Mouse (Mus musculus) liver, adult 2 months (tissue): Measurements from ENCODE around the gene Rbbp9. TPM values are rescaled to one million over a fixed set of nuclear protein-coding genes. Genes with fewer than 3 reads are reported as not detected.

Source experiments
- DNase-seq: peaks from one replicate; pipeline ENCODE4 v3.0.0-alpha.2; 2011; ENCODE audit warnings: low read depth, low spot score; ENCODE audit errors: extremely low read depth
- H3K27ac ChIP-seq: fragments of 200-500 bp; replicated peaks from 2 replicates; pipeline ENCODE4 v1.5.1; 2012; ENCODE audit warnings: low read depth, mild to moderate bottlenecking, control low read depth, inconsistent platforms, low read length; ENCODE audit not compliant: insufficient read depth
- H3K27me3 ChIP-seq: fragments of 200-500 bp; 2 replicates; pipeline ENCODE4 v1.6.1; 2012; ENCODE audit warnings: mild to moderate bottlenecking, moderate library complexity, low read length, inconsistent platforms; ENCODE audit not compliant: control insufficient read depth, insufficient read depth
- H3K36me3 ChIP-seq: fragments of 200-500 bp; 2 replicates; pipeline ENCODE4 v1.6.1; 2012; ENCODE audit warnings: low read length, inconsistent platforms; ENCODE audit not compliant: control insufficient read depth, insufficient read depth
- H3K4me1 ChIP-seq: fragments of 200-500 bp; 2 replicates; pipeline ENCODE4 v1.6.1; 2011; ENCODE audit warnings: low read length; ENCODE audit not compliant: control insufficient read depth, insufficient read depth
- H3K4me3 ChIP-seq: fragments of 200-500 bp; 2 replicates; pipeline ENCODE4 v1.5.1; 2011; ENCODE audit warnings: low read depth, mild to moderate bottlenecking, control low read depth, low read length, moderate library complexity; ENCODE audit not compliant: insufficient read depth
- H3K79me2 ChIP-seq: fragments of 200-500 bp; 2 replicates; pipeline ENCODE4 v1.6.1; 2012; ENCODE audit warnings: inconsistent platforms, mild to moderate bottlenecking, low read length, moderate library complexity; ENCODE audit not compliant: control insufficient read depth, insufficient read depth
- H3K9ac ChIP-seq: fragments of 200-500 bp; 2 replicates; pipeline ENCODE4 v1.6.1; 2012; ENCODE audit warnings: low read depth, mild to moderate bottlenecking, control low read depth, inconsistent platforms, low read length
- CTCF ChIP-seq: fragments of 200-500 bp; IDR thresholded peaks from 2 replicates; pipeline ENCODE4 v1.5.1; 2011; ENCODE audit warnings: low read depth, low read length, control low read depth
- POLR2A ChIP-seq: fragments of 200-500 bp; IDR thresholded peaks from 2 replicates; pipeline ENCODE4 v1.6.1; 2011; ENCODE audit warnings: low read length, control low read depth; ENCODE audit not compliant: insufficient read depth; ENCODE audit errors: extremely low read depth
- WGBS: fragments of 180-500 bp; shearing (Covaris S2); methylation state at CpG from one replicate; pipeline ENCODE4 v1.1.7; 2018; 5-methylcytosine and 5-hydroxymethylcytosine counted together
- polyA plus RNA-seq: library from polyadenylated mRNA; depleted of rRNA; stranded (reverse); fragments of >200 nt; gene quantifications from 2 replicates; pipeline ENCODE4 v1.2.3, GENCODE M21; 2012
- total RNA-seq: library from RNA; depleted of rRNA; stranded (reverse); fragments of >200 nt; gene quantifications from 2 replicates; pipeline ENCODE4 v1.2.3, GENCODE M21; 2014

Gene Rbbp9
- total and polyA plus RNA-seq, 2 experiments = 7.1 to 17.1 TPM

DNA sequence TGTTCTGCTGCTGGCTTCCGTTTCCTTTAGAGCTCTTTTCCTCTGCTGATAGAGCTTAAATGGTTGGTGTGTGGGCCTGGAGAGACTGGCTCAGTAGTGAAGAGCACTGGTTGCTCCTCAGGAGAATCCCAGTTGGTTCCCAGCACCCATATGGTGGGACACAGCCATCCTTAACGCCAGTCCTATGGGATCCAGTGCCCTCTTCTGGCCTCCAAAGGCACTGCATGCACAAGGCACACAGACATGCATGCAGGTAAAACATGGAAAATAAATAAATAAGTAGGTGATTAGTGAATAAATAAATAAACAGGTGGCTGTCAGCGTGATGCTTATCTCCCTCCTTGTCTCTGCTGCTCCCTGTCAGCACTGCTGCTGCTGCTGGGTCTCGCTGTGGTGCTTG, 38.1 kb upstream of the Rbbp9 start:
- WGBS = 82% methylated on average over 4 of the region's 4 CpGs
- H3K9ac ChIP-seq = no peak overlapping the region
- H3K4me1 ChIP-seq = no peaks in the 10 kb centered on the region
- no peak overlapping the region for H3K4me3 ChIP-seq
- no peak overlapping the region for H3K27ac ChIP-seq
- peaks cover 39% of the 10 kb centered on the region for H3K36me3 ChIP-seq
- no peak for DNase-seq
- H3K27me3 ChIP-seq = no peaks in the 10 kb centered on the region
- H3K79me2 ChIP-seq = no peaks in the 10 kb centered on the region
- TF ChIP-seq CTCF = peak; percentile 64
- TF ChIP-seq POLR2A = no peak

DNA sequence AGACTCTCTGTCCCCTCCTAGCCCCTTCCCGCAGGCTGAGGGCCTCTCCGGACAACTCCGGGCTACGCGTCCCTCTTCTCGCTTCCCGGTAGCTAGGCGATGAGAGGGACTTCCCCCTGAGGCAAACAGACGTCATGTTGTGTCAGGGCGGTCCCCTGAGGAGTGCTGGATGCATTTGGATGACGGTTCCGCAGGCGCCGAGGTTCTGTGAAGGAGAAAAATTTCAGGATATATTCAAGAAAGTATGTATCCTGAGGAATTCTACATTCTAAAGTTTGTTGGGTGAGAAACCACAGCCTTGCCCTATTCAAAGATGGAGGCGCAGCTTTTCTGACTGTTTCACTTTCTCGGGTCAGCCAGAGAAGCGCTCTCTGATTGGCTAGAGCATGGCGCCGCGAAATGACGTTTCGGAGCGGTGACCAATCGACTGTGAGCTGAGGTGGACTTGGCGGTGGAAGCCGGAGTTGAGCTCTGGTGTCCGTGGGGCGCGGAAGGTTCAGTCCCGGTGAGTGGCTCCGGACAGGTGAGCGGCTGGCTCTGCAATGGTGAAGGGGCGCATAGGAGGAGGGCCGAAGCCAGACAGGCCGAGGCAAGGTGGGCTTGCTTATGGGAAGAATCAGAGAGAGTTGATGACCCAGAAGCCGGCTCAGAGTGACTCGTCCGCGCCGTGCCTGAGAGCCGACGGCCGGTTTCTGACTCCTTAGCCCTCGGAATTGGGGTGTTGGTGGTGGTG, 5.3 kb upstream of the Rbbp9 start, which contains the start of gene Sec23b:
Gene Sec23b (plus strand): TSS at position 410 of the 733 bp plus-strand sequence.
- H3K79me2 ChIP-seq = peaks cover 3% of the 10 kb centered on the region; the same call in 1 of the 2 replicates
- peaks cover 4% of the 10 kb centered on the region; the same call in 1 of the 2 replicates for H3K36me3 ChIP-seq
- no peaks in the 10 kb centered on the region for H3K27me3 ChIP-seq
- H3K27ac ChIP-seq = peak within 1 kb of the TSS; percentile 82
- H3K4me1 ChIP-seq = no peaks in the 10 kb centered on the region; the same call in 1 of the 2 replicates
- peak within 1 kb of the TSS; percentile 86 for H3K9ac ChIP-seq
- H3K4me3 ChIP-seq = peak within 1 kb of the TSS; percentile 92
- peak; percentile 92 for DNase-seq
- WGBS = under 1% methylated on average over 44 of the region's 44 CpGs
- TF ChIP-seq POLR2A = peak; percentile 78
- TF ChIP-seq CTCF = no peak

DNA sequence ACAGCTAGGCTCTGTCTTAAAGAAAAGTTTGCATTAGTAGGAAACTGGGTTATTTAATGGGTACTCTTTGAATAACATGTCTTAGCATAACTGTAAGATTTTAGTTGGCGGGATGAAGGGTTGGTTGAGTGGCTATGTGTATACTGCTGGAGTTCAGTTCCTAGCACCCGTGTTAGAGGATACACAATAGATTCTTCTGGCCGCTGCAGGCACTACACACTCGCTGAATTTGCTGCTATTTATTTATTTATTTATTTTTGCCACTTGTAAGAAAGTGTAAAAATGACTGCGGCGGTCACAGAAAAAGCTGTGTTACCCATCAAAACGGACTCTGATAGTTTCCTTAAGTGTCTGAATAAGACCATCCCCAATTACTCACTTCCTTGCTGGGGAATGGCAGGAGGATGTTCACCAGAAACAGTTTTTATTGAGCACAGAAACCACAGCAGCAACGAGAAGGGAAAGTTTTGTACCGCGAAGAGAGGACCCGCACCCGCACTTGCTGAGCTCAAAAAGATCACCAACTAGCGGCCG, 4.7 kb upstream of the Rbbp9 start:
- H3K79me2 ChIP-seq = peaks cover 3% of the 10 kb centered on the region; the same call in 1 of the 2 replicates
- DNase-seq = no peak
- peaks cover 4% of the 10 kb centered on the region; the same call in 1 of the 2 replicates for H3K36me3 ChIP-seq
- 1% methylated on average over 14 of the region's 14 CpGs for WGBS
- peak overlapping the region; percentile 71 for H3K4me3 ChIP-seq
- no peaks in the 10 kb centered on the region for H3K27me3 ChIP-seq
- peak overlapping the region; percentile 52 for H3K9ac ChIP-seq
- TF ChIP-seq POLR2A = no peak
- TF ChIP-seq CTCF = no peak
- peak overlapping the region; percentile 82 for H3K27ac ChIP-seq
- H3K4me1 ChIP-seq = no peaks in the 10 kb centered on the region; the same call in 1 of the 2 replicates

DNA sequence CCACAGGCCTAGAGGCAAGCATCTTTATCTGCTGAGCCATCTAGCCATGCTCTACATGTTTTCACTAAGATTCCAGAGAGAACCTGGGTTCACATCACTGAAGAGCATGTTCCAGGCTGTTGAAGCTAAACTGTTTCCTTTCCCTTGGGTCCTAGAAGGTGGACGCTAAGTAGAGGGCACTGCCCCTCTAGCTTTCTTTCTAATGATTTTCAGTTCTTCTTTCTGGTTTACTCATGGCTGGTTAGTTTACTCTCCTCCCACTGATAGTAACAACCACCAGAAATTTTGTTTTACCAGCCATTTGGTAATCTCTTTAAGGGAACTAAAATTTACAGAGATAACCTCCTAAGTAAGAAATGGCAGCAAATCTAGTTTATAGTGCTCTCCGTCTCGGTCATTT, 3.2 kb upstream of the Rbbp9 start:
- Histone ChIP-seq H3K79me2 (peaks cover 3% of the 10 kb centered on the region; the same call in 1 of the 2 replicates), H3K4me3 (no peak overlapping the region), H3K36me3 (no peaks in the 10 kb centered on the region), H3K9ac (no peak overlapping the region), H3K27ac (no peak overlapping the region), H3K27me3 (no peaks in the 10 kb centered on the region), H3K4me1 (peaks cover 2% of the 10 kb centered on the region)
- WGBS = 95% methylated on average over 3 of the region's 3 CpGs
- no peak for TF ChIP-seq POLR2A
- DNase-seq = no peak

DNA sequence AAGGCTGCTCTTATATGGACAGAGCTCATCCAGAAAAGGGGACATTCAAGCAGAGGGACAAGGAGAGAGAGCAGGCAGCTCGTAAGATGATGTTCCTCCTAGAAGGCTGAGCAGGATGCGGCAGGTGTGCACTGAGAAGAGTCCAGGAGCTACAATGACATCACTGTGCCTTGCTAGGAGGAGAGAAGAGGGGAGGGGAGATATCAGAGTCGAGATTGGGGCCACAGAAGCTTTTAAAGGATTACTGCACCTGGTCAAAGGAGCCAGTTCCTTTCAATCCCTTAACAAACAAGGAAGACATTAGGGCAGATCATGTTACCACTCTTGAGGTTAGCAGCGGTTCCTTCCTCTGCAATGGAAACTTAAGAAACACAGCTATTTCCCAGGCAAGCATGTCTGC, 3.1 kb downstream of the Rbbp9 start:
- Histone ChIP-seq H3K27me3 (no peaks in the 10 kb centered on the region), H3K27ac (no peak overlapping the region), H3K4me1 (peaks cover 7% of the 10 kb centered on the region), H3K4me3 (no peak overlapping the region), H3K9ac (no peak overlapping the region), H3K36me3 (peaks cover 17% of the 10 kb centered on the region), H3K79me2 (no peaks in the 10 kb centered on the region)
- TF ChIP-seq POLR2A (no peak), CTCF (no peak)
- DNase-seq = no peak
- 80% methylated on average over 4 of the region's 4 CpGs for WGBS

DNA sequence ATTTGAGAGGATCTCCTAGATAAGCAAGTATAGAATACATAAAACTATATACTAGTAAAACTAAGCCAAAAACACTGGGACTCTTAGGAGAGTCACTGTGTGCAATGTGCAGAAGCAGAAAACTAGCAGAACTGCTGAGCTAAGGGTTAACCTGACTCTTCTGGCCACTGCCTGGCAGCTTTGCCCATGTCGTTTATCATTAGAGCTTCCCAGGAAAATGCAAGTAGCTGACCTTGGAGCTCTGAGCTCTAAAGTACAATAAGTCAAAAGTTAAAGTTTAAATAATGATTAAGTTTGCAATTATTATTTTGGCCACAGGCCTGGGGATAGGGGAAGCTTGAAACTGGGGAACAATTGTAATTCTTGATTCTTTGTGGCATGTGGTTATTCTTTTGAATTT, 5.2 kb downstream of the Rbbp9 start:
- H3K79me2 ChIP-seq = no peaks in the 10 kb centered on the region
- no peak overlapping the region for H3K27ac ChIP-seq
- peak; percentile 75 for DNase-seq
- H3K36me3 ChIP-seq = peaks cover 28% of the 10 kb centered on the region
- no peak overlapping the region for H3K9ac ChIP-seq
- H3K27me3 ChIP-seq = no peaks in the 10 kb centered on the region
- H3K4me3 ChIP-seq = no peak overlapping the region
- H3K4me1 ChIP-seq = peaks cover 7% of the 10 kb centered on the region
- WGBS = 3% methylated on average over 1 of the region's 1 CpGs
- TF ChIP-seq POLR2A (no peak), CTCF (no peak)
